Comparison of ENCODE assay signal across 34 mouse cellular contexts in the genomic region with DNA sequence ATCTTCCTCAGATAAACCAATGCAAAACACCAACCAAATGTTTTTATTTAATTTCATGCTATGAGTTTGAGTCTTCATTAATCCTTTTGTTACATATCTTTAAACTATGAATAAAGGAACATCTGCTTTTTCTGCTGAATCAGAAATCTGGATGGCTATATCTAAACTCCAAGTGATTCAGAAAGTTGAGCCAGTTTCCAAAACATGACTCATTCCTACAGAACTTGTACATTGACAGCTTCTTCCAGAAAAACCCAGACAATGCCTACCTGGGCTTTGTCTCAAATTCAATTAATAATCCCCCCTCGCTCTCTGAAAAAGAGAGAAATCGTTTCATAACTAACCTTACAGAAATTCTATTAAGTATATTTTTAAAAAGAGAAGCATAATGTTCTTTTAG.
"Had no signal": no experiment of that assay in that cellular context is flagged by ENCODE, and none has a peak within 500 bp of the region (broad histone marks: within the 10 kb centered on the region; RNA-seq: fewer than 3 reads in every experiment).

No protein-coding gene starts in this region.

- H3K27me3 ChIP-seq: heart, embryonic 12.5 days; heart, embryonic 13.5 days; heart, embryonic 15.5 days; hindbrain, embryonic 12.5 days; hindbrain, embryonic 13.5 days; hindbrain, embryonic 15.5 days; intestine, embryonic 15.5 days; kidney, embryonic 15.5 days had no signal

- H3K27ac ChIP-seq: heart, embryonic 10.5 days; heart, embryonic 15.5 days; hindbrain, embryonic 10.5 days; hindbrain, embryonic 12.5 days; hindbrain, embryonic 13.5 days; hindbrain, embryonic 14.5 days; hindbrain, embryonic 15.5 days; hindbrain, postnatal 0 days; intestine, embryonic 15.5 days; kidney, embryonic 15.5 days; kidney, postnatal 0 days; layer of hippocampus, adult 2 months had no signal

- ATAC-seq: hindbrain, embryonic 16.5 days; hindbrain, postnatal 0 days; inflammation-experienced regulatory T-cells, adult 6 months; intestine, embryonic 15.5 days; intestine, embryonic 16.5 days; intestine, postnatal 0 days had no signal

- H3K4me3 ChIP-seq: heart, embryonic 10.5 days; heart, embryonic 12.5 days; heart, embryonic 13.5 days; heart, embryonic 15.5 days; hindbrain, embryonic 10.5 days; hindbrain, embryonic 12.5 days; hindbrain, embryonic 13.5 days; hindbrain, embryonic 15.5 days; intestine, embryonic 15.5 days; kidney, embryonic 15.5 days; layer of hippocampus, adult 2 months had no signal

- H3K4me2 ChIP-seq: heart, embryonic 11.5 days; heart, embryonic 12.5 days; heart, embryonic 13.5 days; heart, embryonic 15.5 days; hindbrain, embryonic 12.5 days; hindbrain, embryonic 13.5 days; hindbrain, embryonic 14.5 days; hindbrain, embryonic 15.5 days; intestine, embryonic 15.5 days; kidney, embryonic 15.5 days had no signal

- DNase-seq: heart, postnatal 14 days; heart, postnatal 36 days; heart, postnatal 4 days; kidney, adult 11 months; kidney, adult 18-20 months; kidney, adult 2 months; kidney, adult 8-10 months; kidney, adult 9 months; kidney, postnatal 10 days; kidney, postnatal 14 days; kidney, postnatal 25 days; kidney, postnatal 36 days; kidney, postnatal 4 days; layer of hippocampus, adult 9-11 months; layer of hippocampus, postnatal 36 days had no signal

- H3K36me3 ChIP-seq: heart, embryonic 10.5 days; heart, embryonic 12.5 days; heart, embryonic 13.5 days; heart, embryonic 15.5 days; hindbrain, embryonic 10.5 days; hindbrain, embryonic 12.5 days; hindbrain, embryonic 13.5 days; hindbrain, embryonic 15.5 days; intestine, embryonic 15.5 days; kidney, embryonic 15.5 days had no signal

- H3K9me3 ChIP-seq: heart, embryonic 10.5 days; heart, embryonic 12.5 days; heart, embryonic 13.5 days; heart, embryonic 15.5 days; hindbrain, embryonic 10.5 days; hindbrain, embryonic 12.5 days; hindbrain, embryonic 13.5 days; hindbrain, embryonic 15.5 days; intestine, embryonic 15.5 days; kidney, embryonic 15.5 days had no signal

- H3K9ac ChIP-seq: heart, embryonic 12.5 days; heart, embryonic 13.5 days; heart, embryonic 15.5 days; hindbrain, embryonic 12.5 days; hindbrain, embryonic 13.5 days; hindbrain, embryonic 14.5 days; hindbrain, embryonic 15.5 days; intestine, embryonic 15.5 days; kidney, embryonic 15.5 days had no signal

- H3K4me1 ChIP-seq: heart, embryonic 10.5 days; heart, embryonic 12.5 days; heart, embryonic 13.5 days; heart, embryonic 15.5 days; hindbrain, embryonic 10.5 days; hindbrain, embryonic 12.5 days; hindbrain, embryonic 13.5 days; hindbrain, embryonic 15.5 days; intestine, embryonic 15.5 days; kidney, embryonic 15.5 days had no signal
